Mouse (Mus musculus): ENCODE measurements around the gene Cd109.

GRCm38 (mm10) chr9:78623301-78623747 is 8.0 kb downstream of the Cd109 start:
- TF ChIP-seq POLR2A (IDR thresholded peaks at IDR 0.05; ENCODE audit: low read depth, low read length) (no peak), CTCF (IDR thresholded peaks at IDR 0.05; ENCODE audit: extremely low read depth, insufficient read depth, insufficient read length, insufficient replicate concordance) (no peak)

Measured in spleen, adult 2 months (tissue).